Mouse (Mus musculus) kidney, postnatal 10 days (tissue): ENCODE data around the gene Irak2.
A peak's percentile ranks its signal among the peaks of the same experiment; 100 is the strongest.
"Not testable (repeated sequence)": the region's sequence is repeated elsewhere in the genome, so short reads cannot be mapped to it uniquely, and the experiment has no call there.

Experiments used
- DNase-seq: peaks from one replicate; pipeline ENCODE4 v3.0.0; 2021; ENCODE audit warnings: mixed read lengths

The Irak2 gene

DNA sequence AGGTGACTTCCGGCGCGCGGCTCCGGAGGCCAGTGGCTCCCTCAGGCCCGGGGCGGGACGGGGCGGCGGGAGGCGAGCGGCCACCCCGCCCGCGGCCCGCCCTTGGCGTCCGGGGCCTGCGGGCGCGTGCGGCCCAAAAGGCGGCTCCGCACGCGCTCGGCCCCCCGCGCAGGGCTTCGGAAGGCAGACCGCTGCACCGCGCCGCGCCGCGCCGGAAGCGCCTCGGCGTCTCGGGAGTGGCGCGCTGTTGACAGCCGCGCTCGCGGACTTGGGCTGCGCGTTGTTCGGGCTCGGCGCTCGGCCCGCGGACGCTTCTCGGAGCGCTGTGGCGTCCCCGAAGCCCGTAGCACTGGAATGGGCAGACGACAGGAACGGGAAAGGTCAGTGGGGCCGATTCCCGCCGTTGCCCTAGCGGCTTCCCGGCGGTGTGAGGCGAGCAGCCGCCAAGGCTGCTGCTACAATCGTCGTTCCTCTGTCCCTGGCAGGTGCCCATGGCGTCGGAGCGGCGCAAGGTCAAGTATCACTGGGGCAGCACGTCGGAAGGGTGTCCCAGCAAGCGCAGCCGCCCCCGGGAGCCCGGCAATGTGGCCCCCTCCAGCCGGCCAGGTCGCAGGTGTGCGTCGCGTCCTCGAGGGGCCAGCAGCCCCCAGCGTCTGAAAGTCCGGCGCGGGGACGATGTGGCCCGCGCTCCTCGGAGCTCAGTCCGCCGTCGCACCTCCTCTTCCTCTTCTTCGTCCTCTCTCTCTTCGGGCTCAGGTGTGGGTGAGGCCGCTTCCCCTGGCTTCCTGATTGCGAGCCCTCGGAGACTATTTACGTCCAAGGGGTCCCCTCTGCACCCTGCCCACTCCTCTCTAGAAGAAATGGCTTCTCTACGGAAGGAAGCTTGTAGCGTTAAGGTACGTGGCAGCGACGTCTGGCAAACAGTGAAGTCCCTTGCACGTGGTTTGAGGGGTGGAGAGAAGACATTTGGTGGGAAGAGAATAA lies 59.2 kb downstream of the Irak2 start:
- DNase-seq, result peak; percentile 57

GRCm38 (mm10) chr6:113712718-113713117 lies 74.5 kb downstream of the Irak2 start:
- no peak for DNase-seq

DNA sequence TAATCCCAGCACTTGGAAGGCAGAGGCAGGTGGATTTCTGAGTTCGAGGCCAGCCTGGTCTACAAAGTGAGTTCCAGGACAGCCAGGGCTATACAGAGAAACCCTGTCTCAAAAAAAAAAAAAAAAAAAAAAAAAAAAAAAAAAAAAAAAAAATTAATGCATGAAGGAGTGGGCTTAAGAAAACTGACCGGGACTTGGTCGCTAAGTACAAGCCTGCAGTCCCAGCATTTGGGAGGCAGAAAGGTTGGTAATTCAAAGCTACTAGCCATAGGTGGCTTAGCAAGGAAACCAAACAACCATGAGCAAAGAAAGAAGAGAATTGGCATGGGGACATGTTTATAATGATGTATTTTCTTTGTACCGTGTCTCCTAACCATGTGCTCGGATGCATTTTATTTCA lies 75.1 kb downstream of the Irak2 start:
- not testable (repeated sequence) for DNase-seq

GRCm38 (mm10) chr6:113714276-113714675 lies 76.0 kb downstream of the Irak2 start:
- no peak for DNase-seq

DNA sequence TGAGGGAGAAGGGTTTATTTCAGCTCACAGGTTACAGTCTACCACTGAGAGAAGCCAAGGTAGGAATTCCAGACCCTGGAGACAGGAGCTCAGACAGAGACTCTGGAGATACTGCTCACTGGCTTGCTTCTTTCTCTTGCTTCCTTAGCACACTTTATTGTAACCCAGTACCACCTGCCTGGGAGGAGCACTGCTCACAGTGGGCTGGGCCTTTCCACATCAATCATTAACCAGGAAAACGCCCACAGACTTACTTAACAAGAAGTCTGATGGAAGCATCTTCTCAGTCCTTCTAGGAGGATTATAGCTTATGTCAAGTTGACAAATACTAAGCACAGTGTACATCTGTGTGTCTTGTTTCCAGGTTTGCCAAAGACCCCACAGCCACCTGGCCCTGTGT lies 76.5 kb downstream of the Irak2 start:
- no peak for DNase-seq

- no peak for DNase-seq
Measured at GRCm38 (mm10) chr6:113717541-113717940, 79.3 kb downstream of the Irak2 start.

DNA sequence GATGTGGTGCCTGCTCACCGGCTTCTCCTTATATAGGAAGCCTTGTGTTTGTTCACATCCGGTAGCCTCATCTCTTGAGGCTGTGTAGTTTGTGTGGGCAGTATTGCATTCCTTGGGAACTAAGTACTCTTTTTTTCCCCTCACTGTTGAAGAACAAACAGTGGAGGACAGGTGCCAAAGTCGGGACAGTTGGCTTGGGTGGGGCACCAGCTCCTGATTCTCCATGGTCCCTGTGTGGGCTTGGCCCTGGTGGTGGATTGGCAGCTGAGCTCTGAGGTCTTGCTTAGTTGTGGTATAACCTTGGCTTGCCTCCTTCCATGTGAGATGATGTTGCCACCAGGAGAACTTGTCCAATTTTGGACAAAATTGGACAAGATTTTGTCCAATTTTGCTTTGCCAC lies 81.6 kb downstream of the Irak2 start, which contains the start of gene Ghrl:
Gene Ghrl, minus strand, starts transcription at position 3 of the 400 bp plus-strand sequence.
- DNase-seq, result no peak

DNA sequence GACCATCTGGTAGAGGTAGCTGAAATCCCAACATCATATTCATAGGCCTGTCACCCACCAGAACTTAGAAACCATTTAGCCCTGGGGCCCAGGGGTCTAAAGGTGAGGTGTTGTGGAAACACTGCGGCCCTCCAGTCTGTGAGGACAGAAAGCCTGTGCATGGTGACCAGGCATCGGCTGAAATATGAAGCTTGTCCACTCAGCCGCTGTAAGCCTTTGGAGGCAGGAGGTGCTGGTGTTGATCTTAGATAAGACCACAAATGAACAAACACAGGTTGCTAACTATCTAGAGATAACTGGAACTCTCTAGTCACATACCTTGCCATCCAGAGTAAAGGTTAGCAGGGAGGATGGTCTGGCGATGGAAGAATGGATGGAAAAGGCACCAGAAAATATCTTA lies 82.8 kb downstream of the Irak2 start:
- no peak for DNase-seq

DNA sequence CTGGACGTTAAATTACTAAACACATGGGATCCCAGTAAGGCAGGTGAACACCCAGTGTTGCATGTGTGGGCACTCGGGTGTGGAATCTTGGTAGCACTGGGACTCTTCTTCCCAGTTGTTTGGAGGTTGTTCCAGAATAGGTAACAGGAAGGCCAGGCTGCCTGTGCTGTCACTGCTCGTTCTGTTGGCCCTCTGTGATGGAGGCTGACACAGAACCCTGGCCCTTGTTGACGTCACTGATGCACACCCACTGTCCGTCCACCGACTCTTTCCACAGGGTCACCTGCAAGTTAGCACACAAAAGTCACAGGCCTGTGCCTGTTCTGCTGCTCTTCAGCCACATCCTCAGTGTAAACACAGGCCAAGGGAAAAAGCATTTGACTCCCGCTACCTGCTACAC lies 89.9 kb downstream of the Irak2 start:
- no peak for DNase-seq

- no peak for DNase-seq
Measured at GRCm38 (mm10) chr6:113731296-113731695, 93.0 kb downstream of the Irak2 start.

- DNase-seq, result no peak
Measured at GRCm38 (mm10) chr6:113737318-113738046, 99.2 kb downstream of the Irak2 start.

DNA sequence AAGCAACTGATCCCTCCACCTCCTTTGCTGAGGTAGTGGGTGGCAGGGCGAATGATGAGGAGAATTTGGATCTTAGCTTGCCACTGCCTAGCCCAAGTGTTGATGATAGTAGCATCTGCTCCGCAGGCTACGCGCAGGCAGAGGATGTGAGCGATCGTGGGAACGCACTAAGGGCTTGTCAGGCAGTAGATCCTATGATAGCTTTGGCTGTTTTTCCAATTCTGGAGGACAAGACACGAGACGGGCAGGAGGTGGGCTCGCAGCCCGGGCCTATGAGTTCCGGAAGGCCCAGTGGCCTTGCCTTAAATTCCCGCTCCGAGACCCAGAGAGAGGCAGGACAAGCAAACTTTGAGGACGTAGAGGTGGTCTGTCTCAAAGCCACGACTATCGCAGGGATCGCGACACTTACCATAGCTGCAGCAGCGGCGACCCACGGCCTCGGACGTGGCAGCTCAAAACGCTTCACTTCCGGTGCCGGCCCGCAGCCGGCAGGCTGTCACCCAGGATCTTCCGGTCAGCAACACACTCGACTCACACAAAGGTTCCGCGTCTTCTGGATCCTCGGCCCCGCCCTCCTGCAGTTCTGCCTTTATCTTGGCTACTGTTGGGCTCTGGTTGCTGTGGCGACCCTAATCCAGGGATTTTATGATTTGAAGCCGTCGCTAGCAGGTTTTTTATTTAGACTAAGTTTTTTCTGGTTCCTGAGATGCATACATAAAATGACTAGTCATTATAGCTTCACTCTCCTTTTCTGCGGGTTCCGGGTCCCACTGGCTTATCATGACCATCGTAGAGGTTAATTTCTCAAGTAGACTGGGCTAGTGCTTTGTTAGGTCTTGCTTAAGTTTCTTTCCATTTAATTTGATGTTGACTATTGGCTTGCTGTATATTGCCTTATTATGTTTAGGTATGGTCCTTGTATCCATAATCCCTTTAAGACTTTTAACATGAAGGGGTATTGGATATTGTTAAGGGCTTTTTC lies 102.3 kb downstream of the Irak2 start, which contains the start of gene Sec13:
Gene Sec13, minus strand, starts transcription at position 508 of the 982 bp plus-strand sequence.
- DNase-seq, result peak; percentile 91

DNA sequence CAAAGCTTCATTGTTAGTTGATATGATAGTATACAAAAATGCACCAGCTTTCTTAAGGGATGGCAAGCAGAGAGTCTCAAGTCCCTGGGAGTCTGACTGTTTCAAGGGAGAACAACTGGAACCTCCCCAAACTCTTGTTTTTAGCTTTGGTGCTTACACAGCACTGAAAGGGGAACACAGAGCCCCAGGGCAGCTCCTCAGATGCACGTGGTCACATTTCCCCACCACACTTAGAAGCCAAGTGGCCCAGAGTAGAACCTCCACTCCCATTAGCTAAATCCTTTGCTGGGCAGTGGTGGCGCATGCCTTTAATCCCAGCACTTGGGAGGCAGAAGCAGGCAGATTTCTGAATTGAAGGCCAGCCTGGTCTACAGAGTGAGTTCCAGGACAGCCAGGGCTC lies 103.2 kb downstream of the Irak2 start:
- DNase-seq, result no peak

DNA sequence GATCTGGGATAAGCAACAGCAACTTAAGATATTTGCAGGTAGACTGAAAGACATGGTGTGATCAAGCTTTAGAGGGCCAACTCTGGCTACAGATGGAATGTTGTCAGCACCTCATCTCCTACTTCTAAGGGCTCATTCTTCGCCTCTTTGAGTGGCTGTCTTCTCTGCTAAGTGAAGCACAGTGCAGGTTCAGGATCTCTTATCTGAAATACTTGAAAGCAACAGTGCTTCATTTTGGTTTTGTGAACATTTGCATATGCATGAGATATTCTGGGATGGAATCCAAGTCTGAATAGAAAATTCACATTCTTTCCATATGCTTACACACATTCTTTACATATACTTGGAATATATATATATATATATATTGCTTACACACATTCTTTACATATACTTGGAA lies 104.1 kb downstream of the Irak2 start:
- DNase-seq, result no peak

- no peak for DNase-seq
Measured at GRCm38 (mm10) chr6:113743111-113743510, 104.8 kb downstream of the Irak2 start.
